Mouse (Mus musculus): ENCODE results near the gene Macf1. TPM values are rescaled to one million over a fixed set of nuclear protein-coding genes. Genes with fewer than 3 reads are reported as not detected.

Macf1 gene
- polyA plus RNA-seq, 1 experiment from 2014 or later = 43.7 TPM

DNA sequence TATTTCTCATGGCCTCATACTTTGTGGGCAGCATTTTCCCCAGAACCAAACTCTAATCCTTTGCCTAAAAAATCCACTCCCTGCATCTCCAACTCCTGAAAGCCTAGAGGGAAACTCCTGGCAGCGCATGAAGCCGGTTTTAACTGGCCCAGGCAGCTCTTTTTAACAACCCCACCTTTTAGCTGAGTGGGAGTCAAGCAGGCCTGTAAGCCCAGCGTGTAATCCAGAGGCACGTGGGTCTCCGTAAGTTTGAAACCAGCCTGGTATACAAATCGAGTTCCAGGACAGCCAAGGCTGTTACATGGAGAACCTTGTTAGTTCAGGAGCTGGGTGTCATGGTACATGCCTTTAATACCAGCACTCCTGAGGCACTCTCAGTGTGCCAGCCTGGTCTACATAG, 14.5 kb downstream of the Macf1 start:
- H3K27me3 ChIP-seq (replicated peaks) = no peaks in the 10 kb centered on the region
- WGBS = 65% methylated on average over 6 of the region's 6 CpGs
- H3K27ac ChIP-seq (replicated peaks) = peak overlapping the region; percentile 14; the same call in 1 of the 2 replicates
- ATAC-seq (ENCODE audit: extremely low read depth, insufficient number of reproducible peaks, low FRiP score, low TSS enrichment) = no peak
- H3K9me3 ChIP-seq = no peaks in the 10 kb centered on the region
- H3K4me1 ChIP-seq = peaks cover 35% of the 10 kb centered on the region
- no peak overlapping the region for H3K9ac ChIP-seq
- peaks cover 10% of the 10 kb centered on the region for H3K36me3 ChIP-seq
- no peak overlapping the region for H3K4me2 ChIP-seq
- H3K4me3 ChIP-seq = no peak overlapping the region

DNA sequence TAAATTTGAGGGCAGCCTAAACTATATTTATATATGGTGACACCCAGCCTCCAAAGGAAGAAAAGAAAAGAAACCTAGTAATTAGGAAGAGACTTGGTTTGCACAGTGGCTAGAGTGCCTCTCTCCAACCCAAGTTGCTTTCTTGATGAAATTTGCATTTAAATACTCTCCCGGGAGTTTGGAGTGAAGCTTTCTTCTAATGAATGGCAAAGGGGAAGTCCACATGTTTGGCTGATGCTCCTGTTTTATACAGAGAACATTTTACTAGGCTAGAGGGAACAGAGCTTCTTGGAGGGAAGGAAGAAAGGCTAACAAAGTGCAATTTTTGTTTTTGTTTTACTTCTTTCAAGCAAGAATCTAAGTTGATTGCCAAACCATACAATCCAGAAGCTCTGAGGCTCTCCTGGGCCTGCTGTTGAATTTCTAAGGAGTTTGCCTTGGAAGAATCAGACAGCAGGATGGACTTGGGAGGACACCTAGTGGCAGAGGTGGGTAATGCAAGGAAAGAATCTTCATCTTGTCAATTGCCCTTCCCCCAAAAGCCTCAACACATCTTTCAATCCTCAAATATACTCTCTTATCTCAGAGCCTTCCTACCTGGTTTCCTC, 16.8 kb downstream of the Macf1 start:
- no peak overlapping the region for H3K4me3 ChIP-seq
- H3K4me1 ChIP-seq = peaks cover 47% of the 10 kb centered on the region
- H3K27ac ChIP-seq (replicated peaks) = no peak overlapping the region
- peaks cover 8% of the 10 kb centered on the region; the same call in 1 of the 2 replicates for H3K36me3 ChIP-seq
- H3K4me2 ChIP-seq = 0 out of 2 replicates have a peak overlapping the region, but pooled peaks have one; percentile 16
- H3K9me3 ChIP-seq = no peaks in the 10 kb centered on the region
- H3K27me3 ChIP-seq (replicated peaks) = no peaks in the 10 kb centered on the region
- WGBS = 54% methylated on average over 1 of the region's 1 CpGs
- ATAC-seq (ENCODE audit: extremely low read depth, insufficient number of reproducible peaks, low FRiP score, low TSS enrichment) = no peak
- peak overlapping the region; percentile 40; the same call in 1 of the 2 replicates for H3K9ac ChIP-seq

DNA sequence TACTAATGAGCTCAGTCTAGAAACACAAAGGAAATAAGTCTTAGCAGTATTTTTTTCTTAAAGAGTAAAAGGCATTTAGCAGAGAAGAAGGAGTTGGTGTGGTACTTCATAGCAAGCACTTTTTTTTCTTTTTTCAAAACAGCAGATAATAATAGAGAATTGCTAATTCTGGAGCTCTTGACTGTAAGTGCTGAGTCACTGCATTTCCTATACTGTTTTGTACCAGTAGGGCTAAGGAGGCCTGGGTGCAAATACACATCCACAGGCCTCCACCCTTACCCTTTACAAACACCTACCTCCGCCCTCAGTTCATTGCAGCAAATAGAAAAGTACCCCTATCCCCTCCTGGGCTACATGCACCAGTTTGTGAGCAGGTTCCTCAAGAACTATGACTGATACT, 17.6 kb downstream of the Macf1 start:
- H3K4me2 ChIP-seq = peak overlapping the region; percentile 90
- no peaks in the 10 kb centered on the region for H3K27me3 ChIP-seq (replicated peaks)
- ATAC-seq (ENCODE audit: extremely low read depth, insufficient number of reproducible peaks, low FRiP score, low TSS enrichment) = no peak
- peaks cover 7% of the 10 kb centered on the region; the same call in 1 of the 2 replicates for H3K36me3 ChIP-seq
- WGBS = 77% methylated on average over 1 of the region's 1 CpGs
- 0 out of 2 replicates have a peak overlapping the region, but pooled peaks have one; percentile 98 for H3K4me3 ChIP-seq
- H3K4me1 ChIP-seq = peaks cover 55% of the 10 kb centered on the region
- H3K9me3 ChIP-seq = no peaks in the 10 kb centered on the region
- 0 out of 2 replicates have a peak overlapping the region, but pooled peaks have one; percentile 48 for H3K27ac ChIP-seq (replicated peaks)
- peak overlapping the region; percentile 59; the same call in 1 of the 2 replicates for H3K9ac ChIP-seq

DNA sequence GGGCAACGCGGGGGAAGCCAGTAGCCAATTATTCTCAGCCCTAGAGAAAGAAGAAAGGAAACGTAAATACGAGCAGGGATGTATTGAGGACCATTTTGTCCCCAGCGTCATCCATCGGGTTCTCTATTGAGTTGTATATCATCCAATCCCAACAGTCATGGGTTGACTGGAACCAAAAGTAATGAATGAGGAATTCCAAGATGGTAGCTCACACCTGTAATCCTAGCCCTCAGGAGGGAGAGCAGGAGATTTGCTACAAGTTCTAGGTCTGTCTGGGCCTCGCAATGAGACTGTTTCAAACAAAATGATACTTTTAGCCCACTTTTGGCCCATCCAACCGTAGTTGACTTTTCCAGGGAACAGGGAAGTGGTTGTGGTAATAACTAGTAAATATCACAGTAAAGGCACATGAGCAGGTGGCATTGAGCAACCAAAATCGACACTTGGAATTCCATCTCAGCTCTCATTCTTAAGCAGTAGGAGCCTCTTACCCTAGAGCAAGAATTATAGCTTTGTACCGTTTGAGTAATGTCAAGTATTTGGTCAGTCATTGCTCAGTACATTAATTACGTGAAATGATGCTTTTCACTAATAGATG, 18.4 kb downstream of the Macf1 start:
- H3K4me3 ChIP-seq = peak overlapping the region; percentile 98
- peaks cover 60% of the 10 kb centered on the region for H3K4me1 ChIP-seq
- no peak for ATAC-seq (ENCODE audit: extremely low read depth, insufficient number of reproducible peaks, low FRiP score, low TSS enrichment)
- H3K4me2 ChIP-seq = peak overlapping the region; percentile 90
- peak overlapping the region; percentile 99 for H3K9ac ChIP-seq
- H3K9me3 ChIP-seq = no peaks in the 10 kb centered on the region
- H3K36me3 ChIP-seq = no peaks in the 10 kb centered on the region
- no peaks in the 10 kb centered on the region for H3K27me3 ChIP-seq (replicated peaks)
- 42% methylated on average over 11 of the region's 11 CpGs for WGBS
- H3K27ac ChIP-seq (replicated peaks) = peak overlapping the region; percentile 99

DNA sequence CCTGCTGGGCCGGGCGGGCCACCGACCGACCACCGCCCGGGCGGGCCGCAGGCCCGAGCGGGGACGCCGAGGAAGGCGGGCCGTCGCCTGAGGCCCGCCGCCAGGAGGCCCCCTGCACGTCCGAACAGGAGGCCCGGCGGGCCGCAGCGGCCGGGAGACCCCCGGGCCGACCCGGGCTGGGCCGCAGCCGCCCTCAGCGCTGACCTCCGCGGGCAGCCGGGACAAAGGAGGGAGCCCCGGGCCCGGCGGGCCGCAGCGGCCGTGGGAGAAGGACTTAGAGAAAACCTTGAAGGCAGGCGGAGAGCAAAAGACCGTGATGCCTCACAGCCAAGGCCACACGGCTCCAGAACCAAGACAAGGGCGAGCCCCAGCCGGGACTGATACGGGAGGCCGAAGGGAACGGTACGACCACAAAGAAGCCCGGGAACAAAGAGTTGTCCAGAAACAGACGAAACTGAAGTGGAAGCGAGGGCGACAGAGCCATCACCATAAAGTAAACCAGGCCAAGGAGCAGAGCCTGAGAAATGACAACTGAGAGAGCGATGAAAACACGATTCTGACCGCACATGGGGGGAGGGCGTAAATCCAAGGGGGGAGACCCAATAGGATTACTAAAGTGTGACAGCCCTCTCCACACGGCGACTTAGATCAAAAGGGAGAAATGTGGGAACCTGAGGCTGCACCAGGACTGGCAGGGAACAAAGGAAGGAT, 19.1 kb downstream of the Macf1 start:
- no peaks in the 10 kb centered on the region for H3K9me3 ChIP-seq
- peak overlapping the region; percentile 98 for H3K4me3 ChIP-seq
- peaks cover 54% of the 10 kb centered on the region for H3K4me1 ChIP-seq
- H3K9ac ChIP-seq = peak overlapping the region; percentile 99
- ATAC-seq (ENCODE audit: extremely low read depth, insufficient number of reproducible peaks, low FRiP score, low TSS enrichment) = peak; percentile 3; the same call in 1 of the 2 replicates
- WGBS = under 1% methylated on average over 58 of the region's 58 CpGs
- H3K36me3 ChIP-seq = no peaks in the 10 kb centered on the region
- H3K4me2 ChIP-seq = peak overlapping the region; percentile 90
- H3K27me3 ChIP-seq (replicated peaks) = no peaks in the 10 kb centered on the region
- peak overlapping the region; percentile 99 for H3K27ac ChIP-seq (replicated peaks)

DNA sequence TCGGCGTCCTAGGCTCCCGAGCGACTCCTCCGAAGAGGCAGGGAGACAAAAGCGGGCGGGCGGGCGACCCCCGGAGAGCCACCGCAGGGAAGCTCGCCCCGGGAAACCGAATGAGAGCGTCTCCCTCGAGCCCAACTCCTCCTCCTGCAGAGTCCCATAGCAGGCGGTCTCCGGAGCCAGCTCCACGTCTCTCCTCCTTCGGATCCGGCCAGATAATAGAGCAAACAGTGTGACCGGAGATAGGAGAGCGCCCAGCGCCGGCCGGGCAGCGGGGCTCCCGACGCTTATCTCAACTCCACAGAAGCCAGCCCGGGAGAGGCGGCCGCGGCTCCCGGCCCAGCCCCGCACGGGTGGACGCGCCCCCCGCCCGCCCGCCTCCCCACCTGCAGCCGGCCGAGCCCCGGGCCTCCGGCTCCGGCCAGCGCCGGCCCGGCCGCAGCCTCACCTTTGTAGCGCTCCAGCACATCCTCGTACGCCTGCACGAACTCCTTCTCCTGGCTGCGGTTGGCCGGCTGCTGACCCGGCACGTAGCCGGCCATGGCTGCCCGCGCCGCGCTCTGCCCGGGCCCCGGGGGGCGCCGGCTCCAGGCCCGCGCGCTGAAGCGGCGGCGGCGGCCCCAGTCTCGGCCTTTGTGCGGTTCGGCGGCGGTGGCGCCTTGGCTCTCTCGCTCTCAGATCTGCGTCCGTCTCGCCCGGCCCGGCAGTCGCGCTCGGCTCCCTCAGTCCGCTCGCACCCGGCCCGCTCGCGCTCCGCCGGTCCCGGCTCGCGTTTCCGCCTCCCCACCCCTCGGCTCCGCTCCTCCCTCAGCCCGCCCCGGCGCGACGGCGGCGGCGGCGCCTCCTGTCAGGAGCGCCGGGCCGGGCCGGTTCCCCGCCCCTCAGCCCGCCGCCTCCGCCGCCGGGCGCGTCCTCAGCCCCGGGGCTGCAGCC, 19.9 kb downstream of the Macf1 start:
- H3K27me3 ChIP-seq (replicated peaks) = no peaks in the 10 kb centered on the region
- H3K4me2 ChIP-seq = peak overlapping the region; percentile 90
- no peaks in the 10 kb centered on the region for H3K36me3 ChIP-seq
- H3K9me3 ChIP-seq = no peaks in the 10 kb centered on the region
- peak overlapping the region; percentile 99 for H3K9ac ChIP-seq
- peak overlapping the region; percentile 98 for H3K4me3 ChIP-seq
- WGBS = under 1% methylated on average over 121 of the region's 125 CpGs
- H3K4me1 ChIP-seq = peaks cover 50% of the 10 kb centered on the region
- ATAC-seq (ENCODE audit: extremely low read depth, insufficient number of reproducible peaks, low FRiP score, low TSS enrichment) = peak; percentile 66
- peak overlapping the region; percentile 99 for H3K27ac ChIP-seq (replicated peaks)

DNA sequence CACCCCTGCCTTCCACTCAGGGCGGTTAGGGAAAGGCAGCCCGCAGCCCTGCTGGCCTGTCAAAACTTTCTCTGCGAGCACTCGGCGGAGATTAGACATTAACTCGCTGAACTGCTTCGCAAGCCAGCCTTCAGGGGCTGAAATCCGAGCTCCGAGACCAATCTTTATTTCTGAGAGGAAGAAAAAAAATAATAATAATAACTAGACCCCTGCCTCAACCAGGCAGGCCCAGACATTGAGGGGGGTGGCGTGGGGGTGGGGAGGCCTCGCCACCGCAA, 20.5 kb downstream of the Macf1 start:
- Histone ChIP-seq H3K9ac (peak overlapping the region; percentile 99), H3K4me1 (peaks cover 55% of the 10 kb centered on the region), H3K4me2 (peak overlapping the region; percentile 90), H3K36me3 (no peaks in the 10 kb centered on the region), H3K4me3 (peak overlapping the region; percentile 98), H3K9me3 (no peaks in the 10 kb centered on the region), H3K27me3 (replicated peaks) (no peaks in the 10 kb centered on the region), H3K27ac (replicated peaks) (peak overlapping the region; percentile 99)
- WGBS = under 1% methylated on average over 12 of the region's 12 CpGs
- ATAC-seq (ENCODE audit: extremely low read depth, insufficient number of reproducible peaks, low FRiP score, low TSS enrichment) = no peak

DNA sequence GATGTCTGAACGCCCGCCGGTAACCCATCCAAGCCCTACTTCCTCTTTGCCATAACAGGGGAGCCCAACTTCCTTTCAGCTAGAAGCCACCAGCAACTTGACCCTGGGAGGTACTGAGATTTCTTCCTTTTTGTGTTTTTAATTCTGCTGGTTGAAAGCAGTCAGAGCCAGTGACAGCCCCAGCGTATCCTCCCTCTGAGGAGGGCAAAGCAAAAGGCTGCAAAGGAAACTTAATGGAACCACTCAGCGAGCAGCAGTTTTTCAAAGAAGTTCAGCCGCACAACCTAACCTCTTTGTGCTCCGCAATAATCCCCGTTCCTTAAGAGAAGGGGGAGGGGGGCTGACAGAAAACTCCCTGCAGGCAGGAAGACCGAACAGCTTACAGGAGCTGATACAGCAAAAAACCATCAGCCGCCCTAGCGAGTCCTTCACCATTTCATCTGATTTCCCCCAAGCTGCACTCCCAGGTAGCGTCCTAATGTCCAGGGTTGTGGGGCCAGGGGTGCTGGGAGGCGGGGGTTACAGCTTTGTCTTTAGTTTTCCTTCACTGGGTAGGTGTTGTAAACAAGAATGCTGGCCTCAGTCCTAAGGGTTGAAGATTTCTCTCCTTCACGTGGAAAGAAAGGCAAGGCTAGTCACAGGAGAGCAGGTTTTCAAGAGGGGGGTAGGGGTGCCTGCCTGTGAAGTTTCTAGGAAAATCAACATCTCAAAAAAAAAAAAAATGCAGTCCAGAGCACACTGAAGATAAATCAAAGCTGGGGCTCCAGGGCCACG, 21.1 kb downstream of the Macf1 start:
- no peaks in the 10 kb centered on the region for H3K27me3 ChIP-seq (replicated peaks)
- peak overlapping the region; percentile 98 for H3K4me3 ChIP-seq
- WGBS = 5% methylated on average over 15 of the region's 15 CpGs
- ATAC-seq (ENCODE audit: extremely low read depth, insufficient number of reproducible peaks, low FRiP score, low TSS enrichment) = no peak
- peak overlapping the region; percentile 90 for H3K4me2 ChIP-seq
- H3K9me3 ChIP-seq = no peaks in the 10 kb centered on the region
- H3K27ac ChIP-seq (replicated peaks) = peak overlapping the region; percentile 99
- H3K9ac ChIP-seq = peak overlapping the region; percentile 99
- H3K4me1 ChIP-seq = peaks cover 55% of the 10 kb centered on the region
- H3K36me3 ChIP-seq = no peaks in the 10 kb centered on the region

DNA sequence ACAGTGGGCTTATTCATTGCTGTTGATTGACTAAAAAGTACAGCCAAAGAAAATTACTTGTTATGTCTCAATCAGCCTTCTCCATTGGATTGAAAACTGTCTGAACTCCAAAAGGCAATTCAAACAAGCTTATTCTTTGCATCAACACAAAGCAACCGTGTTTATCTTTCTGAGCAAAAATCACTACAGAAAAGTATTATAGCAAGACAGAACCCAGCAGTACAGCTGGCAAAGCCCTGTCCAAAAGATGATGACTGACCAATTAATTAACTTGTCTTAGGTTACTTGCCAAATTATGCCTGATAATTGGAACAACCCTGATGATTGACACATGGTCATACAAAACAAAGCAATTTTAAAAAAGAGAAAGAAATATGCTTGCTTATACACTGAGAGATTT, 26.0 kb downstream of the Macf1 start:
- no peaks in the 10 kb centered on the region for H3K36me3 ChIP-seq
- no peaks in the 10 kb centered on the region for H3K9me3 ChIP-seq
- no peak overlapping the region for H3K4me2 ChIP-seq
- no peak overlapping the region for H3K4me3 ChIP-seq
- 85% methylated on average over 1 of the region's 1 CpGs for WGBS
- no peak for ATAC-seq (ENCODE audit: extremely low read depth, insufficient number of reproducible peaks, low FRiP score, low TSS enrichment)
- H3K27ac ChIP-seq (replicated peaks) = no peak overlapping the region
- H3K9ac ChIP-seq = no peak overlapping the region
- peaks cover 32% of the 10 kb centered on the region for H3K4me1 ChIP-seq
- H3K27me3 ChIP-seq (replicated peaks) = no peaks in the 10 kb centered on the region

DNA sequence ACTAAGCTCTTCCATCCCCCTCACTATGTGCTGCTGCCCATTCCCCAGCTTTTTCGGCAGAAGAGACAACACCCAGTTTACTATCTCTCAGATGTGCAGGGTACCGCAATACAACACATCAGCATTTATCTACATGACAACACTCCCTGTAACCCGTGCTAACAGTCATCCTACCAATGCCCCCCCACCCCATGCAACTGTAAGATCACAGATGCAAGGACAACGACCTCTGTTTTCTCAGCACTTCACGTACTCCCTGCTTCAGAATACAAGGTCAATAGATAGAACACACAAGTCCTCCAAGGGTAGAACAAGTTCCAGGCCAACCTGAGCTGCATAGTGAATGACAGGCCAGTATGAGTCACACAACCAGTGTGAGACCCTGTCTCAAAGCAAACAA, 28.9 kb downstream of the Macf1 start:
- Histone ChIP-seq H3K4me1 (peaks cover 25% of the 10 kb centered on the region), H3K27me3 (replicated peaks) (no peaks in the 10 kb centered on the region), H3K36me3 (no peaks in the 10 kb centered on the region), H3K4me2 (no peak overlapping the region), H3K9me3 (no peaks in the 10 kb centered on the region), H3K4me3 (no peak overlapping the region), H3K9ac (no peak overlapping the region), H3K27ac (replicated peaks) (no peak overlapping the region)
- no peak for ATAC-seq (ENCODE audit: extremely low read depth, insufficient number of reproducible peaks, low FRiP score, low TSS enrichment)
- WGBS = 60% methylated on average over 5 of the region's 5 CpGs
